ENCODE assay signal across 12 mouse cellular contexts in the genomic region with DNA sequence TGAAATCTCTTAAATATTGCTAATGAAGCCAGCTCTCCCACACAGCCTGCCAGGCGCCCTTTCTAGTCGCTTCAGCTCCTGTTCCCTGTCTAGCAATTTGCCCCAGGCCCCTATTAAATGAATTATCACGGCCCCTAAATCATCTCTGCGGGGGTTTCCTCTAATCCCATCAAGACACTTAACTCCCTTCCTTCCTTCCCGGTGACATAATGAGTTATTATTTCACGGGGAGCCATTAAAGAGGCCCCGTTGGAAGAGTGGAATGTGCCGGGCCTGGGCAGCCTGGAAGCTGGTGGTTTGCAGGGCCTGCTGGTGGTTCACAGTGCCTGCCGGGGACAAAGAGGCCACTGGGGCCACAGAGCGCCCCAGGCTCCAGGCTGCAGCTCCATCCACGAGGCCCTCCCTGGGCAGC.
DNase-seq lines count a peak whose midpoint lies in the region; ATAC-seq and TF ChIP-seq lines count a peak whose summit lies in the region.
"Had no signal": no experiment of that assay in that cellular context is flagged by ENCODE, and none has a peak within 500 bp of the region (broad histone marks: within the 10 kb centered on the region; RNA-seq: fewer than 3 reads in every experiment).

No protein-coding gene starts in this region.

- no peak overlapping the region for H3K4me3 ChIP-seq in forebrain, embryonic 10.5 days
- no peak overlapping the region for H3K4me3 ChIP-seq in forebrain, postnatal 0 days (ENCODE audit: low read depth, low read length)
- H3K4me3 ChIP-seq in hindbrain, embryonic 15.5 days = no peak overlapping the region
- H3K4me3 ChIP-seq: limb, embryonic 15.5 days; megakaryocyte, embryonic 14.5 days had no signal

- no peaks in the 10 kb centered on the region for H3K36me3 ChIP-seq in forebrain, embryonic 10.5 days (replicated peaks)
- no peaks in the 10 kb centered on the region for H3K36me3 ChIP-seq in forebrain, postnatal 0 days (ENCODE audit: insufficient read depth)
- no peaks in the 10 kb centered on the region for H3K36me3 ChIP-seq in hindbrain, embryonic 15.5 days
- H3K36me3 ChIP-seq: limb, embryonic 15.5 days had no signal

- ATAC-seq in forebrain, postnatal 0 days = no peak
- ATAC-seq in hindbrain, embryonic 15.5 days (ENCODE audit: low FRiP score, low read depth) = peak; percentile 54; the same call in 1 of the 2 replicates
- ATAC-seq in erythroid progenitor cell, adult 5-6 weeks (replicated peaks; ENCODE audit: low FRiP score, poor library complexity, severe bottlenecking) = no peak

- H3K4me2 ChIP-seq in forebrain, postnatal 0 days (ENCODE audit: low read depth) = no peak overlapping the region
- H3K4me2 ChIP-seq in hindbrain, embryonic 15.5 days = no peak overlapping the region
- H3K4me2 ChIP-seq: limb, embryonic 15.5 days had no signal

- under 1% methylated on average over 11 of the region's 11 CpGs for WGBS in forebrain, embryonic 10.5 days
- WGBS in forebrain, postnatal 0 days = 12% methylated on average over 11 of the region's 11 CpGs
- 8% methylated on average over 11 of the region's 11 CpGs for WGBS in hindbrain, embryonic 15.5 days

- no peaks in the 10 kb centered on the region for H3K9me3 ChIP-seq in forebrain, embryonic 10.5 days
- H3K9me3 ChIP-seq in forebrain, postnatal 0 days (ENCODE audit: low read length) = no peaks in the 10 kb centered on the region
- H3K9me3 ChIP-seq in hindbrain, embryonic 15.5 days = no peaks in the 10 kb centered on the region
- H3K9me3 ChIP-seq: limb, embryonic 15.5 days had no signal

- H3K9ac ChIP-seq in forebrain, postnatal 0 days = no peak overlapping the region
- no peak overlapping the region for H3K9ac ChIP-seq in hindbrain, embryonic 15.5 days
- H3K9ac ChIP-seq: limb, embryonic 15.5 days had no signal

- peaks cover 28% of the 10 kb centered on the region for H3K4me1 ChIP-seq in forebrain, embryonic 10.5 days
- no peaks in the 10 kb centered on the region for H3K4me1 ChIP-seq in forebrain, postnatal 0 days (ENCODE audit: insufficient read depth)
- peaks cover 10% of the 10 kb centered on the region; the same call in 1 of the 2 replicates for H3K4me1 ChIP-seq in hindbrain, embryonic 15.5 days (replicated peaks)
- H3K4me1 ChIP-seq: megakaryocyte, embryonic 14.5 days had no signal

- H3K27me3 ChIP-seq in forebrain, embryonic 10.5 days (ENCODE audit: poor library complexity, severe bottlenecking) = peaks cover 100% of the 10 kb centered on the region
- H3K27me3 ChIP-seq in forebrain, postnatal 0 days (ENCODE audit: insufficient read depth, low read length) = peaks cover 43% of the 10 kb centered on the region
- H3K27me3 ChIP-seq in hindbrain, embryonic 15.5 days = peaks cover 61% of the 10 kb centered on the region

- H3K27ac ChIP-seq in forebrain, embryonic 10.5 days = peak overlapping the region; percentile 64; the same call in 1 of the 2 replicates
- no peak overlapping the region for H3K27ac ChIP-seq in forebrain, postnatal 0 days (ENCODE audit: low read depth, low read length)
- no peak overlapping the region for H3K27ac ChIP-seq in hindbrain, embryonic 15.5 days (replicated peaks)
- H3K27ac ChIP-seq: limb, embryonic 15.5 days had no signal

- peak; percentile 77 for DNase-seq in forebrain, embryonic 10.5 days (ENCODE audit: extremely low spot score, low spot score)
- no peak for DNase-seq in forebrain, postnatal 0 days
- peak; percentile 75 for DNase-seq in embryo, embryonic 11.5 days (ENCODE audit: low read depth, low spot score)
- DNase-seq in neural tube, embryonic 10.5 days (ENCODE audit: extremely low spot score, low spot score) = peak; percentile 71
- no peak for DNase-seq in adrenal gland, adult 8-10 months
- no peak for DNase-seq in right cerebral cortex, postnatal 10 days (ENCODE audit: low spot score in 2 of 2)
- DNase-seq: cerebellum, adult 11 months; right cerebral cortex, postnatal 4 days had no signal

- TF ChIP-seq CTCF in forebrain, postnatal 0 days (IDR thresholded peaks at IDR 0.05; ENCODE audit: low read depth) = no peak

Comparison
In these comparisons a context has a peak if more than half of its experiments do, and no peak if none do; other contexts are left out.
1. DNase-seq: peak in forebrain, embryonic 10.5 days (single experiment), embryo, embryonic 11.5 days (single experiment) and neural tube, embryonic 10.5 days (single experiment); none in forebrain, postnatal 0 days (single experiment), adrenal gland, adult 8-10 months (single experiment) and right cerebral cortex, postnatal 10 days (0 of 2).